Mouse (Mus musculus): Measurements from ENCODE around the gene Zfp512. TPM values are rescaled to one million over a fixed set of nuclear protein-coding genes. Genes with fewer than 3 reads are reported as not detected.
"Not testable (repeated sequence)": the region's sequence is repeated elsewhere in the genome, so short reads cannot be mapped to it uniquely, and the experiment has no call there.

Gene Zfp512
- polyA plus RNA-seq, 1 experiment = 9.9 TPM

- TF ChIP-seq POLR2A (IDR thresholded peaks at IDR 0.05; ENCODE audit: low read depth, low read length) = no peak
- TF ChIP-seq CTCF (conservative IDR thresholded peaks at IDR 0.05; ENCODE audit: insufficient read depth, insufficient read length, low read depth, low read length) = no peak
Observed at GRCm38 (mm10) chr5:31504843-31505242, 52.6 kb downstream of the Zfp512 start.

GRCm38 (mm10) chr5:31512481-31512880, 60.2 kb downstream of the Zfp512 start:
- H3K4me3 ChIP-seq (ENCODE audit: insufficient read depth, low read depth, low read length) = no peak overlapping the region
- TF ChIP-seq POLR2A (IDR thresholded peaks at IDR 0.05; ENCODE audit: low read depth, low read length) = no peak
- no peak for TF ChIP-seq CTCF (conservative IDR thresholded peaks at IDR 0.05; ENCODE audit: insufficient read depth, insufficient read length, low read depth, low read length)
- no peaks in the 10 kb centered on the region for H3K27me3 ChIP-seq (replicated peaks; ENCODE audit: control insufficient read depth, insufficient read depth, low read length)
- WGBS = 85% methylated on average over 1 of the region's 1 CpGs
- no peaks in the 10 kb centered on the region for H3K4me1 ChIP-seq (ENCODE audit: control insufficient read depth, insufficient read depth, low read length)
- H3K36me3 ChIP-seq (ENCODE audit: control insufficient read depth, insufficient read depth, low read length) = 0 out of 2 replicates have a peak, but pooled peaks cover 1% of the 10 kb centered on the region
- no peak overlapping the region for H3K27ac ChIP-seq (ENCODE audit: insufficient read depth, low read depth, low read length)
- no peak for DNase-seq

More at GRCm38 (mm10) chr5:31504843-31505242, 52.6 kb downstream of the Zfp512 start:
- Histone ChIP-seq H3K4me3 (ENCODE audit: insufficient read depth, low read depth, low read length) (no peak overlapping the region), H3K36me3 (ENCODE audit: control insufficient read depth, insufficient read depth, low read length) (no peaks in the 10 kb centered on the region; the same call in 1 of the 2 replicates), H3K4me1 (ENCODE audit: control insufficient read depth, insufficient read depth, low read length) (no peaks in the 10 kb centered on the region), H3K27me3 (replicated peaks; ENCODE audit: control insufficient read depth, insufficient read depth, low read length) (no peaks in the 10 kb centered on the region), H3K27ac (ENCODE audit: insufficient read depth, low read depth, low read length) (no peak overlapping the region)
- no peak for DNase-seq
- 86% methylated on average over 10 of the region's 10 CpGs for WGBS

- TF ChIP-seq CTCF (conservative IDR thresholded peaks at IDR 0.05; ENCODE audit: insufficient read depth, insufficient read length, low read depth, low read length) = no peak
- no peak for TF ChIP-seq POLR2A (IDR thresholded peaks at IDR 0.05; ENCODE audit: low read depth, low read length)
- no peak overlapping the region for H3K27ac ChIP-seq (ENCODE audit: insufficient read depth, low read depth, low read length)
- no peak overlapping the region for H3K4me3 ChIP-seq (ENCODE audit: insufficient read depth, low read depth, low read length)
- H3K4me1 ChIP-seq (ENCODE audit: control insufficient read depth, insufficient read depth, low read length) = no peaks in the 10 kb centered on the region
- H3K27me3 ChIP-seq (replicated peaks; ENCODE audit: control insufficient read depth, insufficient read depth, low read length) = no peaks in the 10 kb centered on the region
- H3K36me3 ChIP-seq (ENCODE audit: control insufficient read depth, insufficient read depth, low read length) = peaks cover 3% of the 10 kb centered on the region; the same call in 1 of the 2 replicates
- 86% methylated on average over 6 of the region's 6 CpGs for WGBS
- DNase-seq = no peak
Observed at GRCm38 (mm10) chr5:31520556-31520955, 68.3 kb downstream of the Zfp512 start.

- no peaks in the 10 kb centered on the region for H3K27me3 ChIP-seq (replicated peaks; ENCODE audit: control insufficient read depth, insufficient read depth, low read length)
- H3K4me3 ChIP-seq (ENCODE audit: insufficient read depth, low read depth, low read length) = peak within 1 kb of the TSS; percentile 69
- WGBS = under 1% methylated on average over 28 of the region's 28 CpGs
- TF ChIP-seq POLR2A (IDR thresholded peaks at IDR 0.05; ENCODE audit: low read depth, low read length) = peak; percentile 22
- no peak for TF ChIP-seq CTCF (conservative IDR thresholded peaks at IDR 0.05; ENCODE audit: insufficient read depth, insufficient read length, low read depth, low read length)
- H3K27ac ChIP-seq (ENCODE audit: insufficient read depth, low read depth, low read length) = peak within 1 kb of the TSS; percentile 84
- H3K4me1 ChIP-seq (ENCODE audit: control insufficient read depth, insufficient read depth, low read length) = 0 out of 2 replicates have a peak, but pooled peaks cover 2% of the 10 kb centered on the region
- DNase-seq = peak; percentile 88
- H3K36me3 ChIP-seq (ENCODE audit: control insufficient read depth, insufficient read depth, low read length) = no peaks in the 10 kb centered on the region; the same call in 1 of the 2 replicates
Observed at GRCm38 (mm10) chr5:31526354-31527116, 74.3 kb downstream of the Zfp512 start, which contains the start of gene Slc4a1ap. Slc4a1ap (plus strand) TSS chr5:31526995.

- 0 out of 2 replicates have a peak, but pooled peaks cover 2% of the 10 kb centered on the region for H3K4me1 ChIP-seq (ENCODE audit: control insufficient read depth, insufficient read depth, low read length)
- peak overlapping the region; percentile 69 for H3K4me3 ChIP-seq (ENCODE audit: insufficient read depth, low read depth, low read length)
- TF ChIP-seq CTCF (conservative IDR thresholded peaks at IDR 0.05; ENCODE audit: insufficient read depth, insufficient read length, low read depth, low read length) (no peak), POLR2A (IDR thresholded peaks at IDR 0.05; ENCODE audit: low read depth, low read length) (no peak)
- no peaks in the 10 kb centered on the region; the same call in 1 of the 2 replicates for H3K36me3 ChIP-seq (ENCODE audit: control insufficient read depth, insufficient read depth, low read length)
- H3K27ac ChIP-seq (ENCODE audit: insufficient read depth, low read depth, low read length) = 0 out of 2 replicates have a peak overlapping the region, but pooled peaks have one; percentile 84
- DNase-seq = no peak
- WGBS = 2% methylated on average over 40 of the region's 40 CpGs
- no peaks in the 10 kb centered on the region for H3K27me3 ChIP-seq (replicated peaks; ENCODE audit: control insufficient read depth, insufficient read depth, low read length)
Observed at GRCm38 (mm10) chr5:31527117-31527680, 75.0 kb downstream of the Zfp512 start.

GRCm38 (mm10) chr5:31527707-31528106, 75.5 kb downstream of the Zfp512 start, which contains the start of gene Supt7l:
Supt7l (minus strand) TSS chr5:31527807.
- H3K27ac ChIP-seq (ENCODE audit: insufficient read depth, low read depth, low read length) = peak within 1 kb of the TSS; percentile 84
- not testable (repeated sequence) for DNase-seq; H3K27me3 ChIP-seq (replicated peaks; ENCODE audit: control insufficient read depth, insufficient read depth, low read length); H3K36me3 ChIP-seq (ENCODE audit: control insufficient read depth, insufficient read depth, low read length); H3K4me1 ChIP-seq (ENCODE audit: control insufficient read depth, insufficient read depth, low read length)
- 80% methylated on average over 11 of the region's 11 CpGs for WGBS
- H3K4me3 ChIP-seq (ENCODE audit: insufficient read depth, low read depth, low read length) = peak within 1 kb of the TSS; percentile 69

- 38% methylated on average over 2 of the region's 2 CpGs for WGBS
- 0 out of 2 replicates have a peak, but pooled peaks cover 2% of the 10 kb centered on the region for H3K4me1 ChIP-seq (ENCODE audit: control insufficient read depth, insufficient read depth, low read length)
- H3K4me3 ChIP-seq (ENCODE audit: insufficient read depth, low read depth, low read length) = no peak overlapping the region
- DNase-seq = no peak
- H3K27me3 ChIP-seq (replicated peaks; ENCODE audit: control insufficient read depth, insufficient read depth, low read length) = no peaks in the 10 kb centered on the region
- TF ChIP-seq POLR2A (IDR thresholded peaks at IDR 0.05; ENCODE audit: low read depth, low read length) = no peak
- H3K36me3 ChIP-seq (ENCODE audit: control insufficient read depth, insufficient read depth, low read length) = no peaks in the 10 kb centered on the region; the same call in 1 of the 2 replicates
- no peak overlapping the region for H3K27ac ChIP-seq (ENCODE audit: insufficient read depth, low read depth, low read length)
Observed at GRCm38 (mm10) chr5:31528560-31528959, 76.3 kb downstream of the Zfp512 start.

Other genes with a start within 250 kb of the Zfp512 start
- 41.1 and 43.2 TPM in 2 replicates for gene Ppm1g, start 231.7 kb upstream of the Zfp512 start, polyA plus RNA-seq (2012; rRNA removed)
- gene Nrbp1, start 211.6 kb upstream of the Zfp512 start, polyA plus RNA-seq (2012; rRNA removed) = 126 and 130 TPM in 2 replicates
- gene Gm9970, start 211.2 kb upstream of the Zfp512 start, polyA plus RNA-seq (2012; rRNA removed) = 0.45 and 0.96 TPM in 2 replicates
- 19.7 and 23.6 TPM in 2 replicates for gene Krtcap3, start 200.7 kb upstream of the Zfp512 start, polyA plus RNA-seq (2012; rRNA removed)
- gene Ift172, start 161.3 kb upstream of the Zfp512 start, polyA plus RNA-seq (2012; rRNA removed) = 33.2 and 34.2 TPM in 2 replicates
- 8.8 and 14.0 TPM in 2 replicates for gene Fndc4, start 156.4 kb upstream of the Zfp512 start, polyA plus RNA-seq (2012; rRNA removed)
- 0.09 and 0.38 TPM in 2 replicates for gene Gckr, start 155.0 kb upstream of the Zfp512 start, polyA plus RNA-seq (2012; rRNA removed)
- not detected in 2 replicates for gene 4930548H24Rik, start 33.3 kb downstream of the Zfp512 start, polyA plus RNA-seq (2012; rRNA removed)
- 8.3 and 11.6 TPM in 2 replicates for gene Gpn1, start 42.3 kb downstream of the Zfp512 start, polyA plus RNA-seq (2012; rRNA removed)
- 10.4 and 11.2 TPM in 2 replicates for gene Slc4a1ap, start 74.6 kb downstream of the Zfp512 start, polyA plus RNA-seq (2012; rRNA removed)
- 16.2 and 17.7 TPM in 2 replicates for gene Supt7l, start 75.4 kb downstream of the Zfp512 start, polyA plus RNA-seq (2012; rRNA removed)
- gene Mrpl33, start 144.5 kb downstream of the Zfp512 start, polyA plus RNA-seq (2012; rRNA removed) = 24.1 and 34.3 TPM in 2 replicates
- 15.7 and 16.4 TPM in 2 replicates for gene Rbks, start 245.2 kb downstream of the Zfp512 start, polyA plus RNA-seq (2012; rRNA removed)
- 33.8 and 38.7 TPM in 2 replicates for gene Babam2, start 245.3 kb downstream of the Zfp512 start, polyA plus RNA-seq (2012; rRNA removed)

Data from kidney, adult 2 months (tissue).